Mouse (Mus musculus): Measurements from ENCODE around the gene Klf15.

DNA sequence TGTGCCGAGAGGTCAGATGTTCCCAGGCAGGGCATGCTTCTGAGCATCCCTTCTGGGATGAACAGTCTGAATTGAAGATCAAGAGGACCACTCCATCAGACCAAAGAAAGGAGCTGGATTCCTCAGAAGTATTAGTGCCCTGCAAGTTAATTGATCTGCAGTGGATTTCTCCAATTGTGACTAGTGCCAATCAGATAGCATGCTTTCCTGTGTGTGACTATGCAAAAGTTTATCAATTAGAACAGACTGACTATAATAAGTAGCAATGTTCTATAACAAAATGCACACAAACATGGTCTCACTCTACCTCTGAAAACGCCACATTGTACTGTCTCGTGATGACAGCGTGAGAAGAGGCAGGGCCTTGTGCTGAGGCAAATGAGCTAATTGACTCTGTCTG is 37.1 kb downstream of the Klf15 start:
- no peak for TF ChIP-seq CTCF (IDR thresholded peaks at IDR 0.05; ENCODE audit: low read depth)
- no peak for TF ChIP-seq EP300 (IDR thresholded peaks at IDR 0.05; ENCODE audit: low read depth)

Data from liver, postnatal 0 days (tissue).